Mouse (Mus musculus) heart, embryonic 10.5 days (tissue): ENCODE results near the gene Cmc2. TPM values are rescaled to one million over a fixed set of nuclear protein-coding genes. Genes with fewer than 3 reads are reported as not detected.
A peak's percentile ranks its signal among the peaks of the same experiment; 100 is the strongest.

Experiments
- DNase-seq: peaks from one replicate; pipeline ENCODE4 v3.0.0-alpha.2; 2017; ENCODE audit warnings: low spot score
- H3K27ac ChIP-seq: fragments of 300-500 bp; sonication (generic); 2 replicates; pipeline ENCODE4 v1.5.1; 2016; ENCODE audit warnings: mild to moderate bottlenecking
- H3K27me3 ChIP-seq: fragments of 300-500 bp; sonication (generic); 2 replicates; pipeline ENCODE4 v1.6.1; 2016; ENCODE audit warnings: mild to moderate bottlenecking; ENCODE audit not compliant: poor library complexity, insufficient read depth, severe bottlenecking
- H3K36me3 ChIP-seq: fragments of 300-500 bp; sonication (generic); 2 replicates; pipeline ENCODE4 v1.6.1; 2016; ENCODE audit warnings: mild to moderate bottlenecking, moderate library complexity
- H3K4me1 ChIP-seq: fragments of 300-500 bp; sonication (generic); 2 replicates; pipeline ENCODE4 v1.6.1; 2016; ENCODE audit warnings: mild to moderate bottlenecking
- H3K4me3 ChIP-seq: fragments of 300-500 bp; sonication (generic); 2 replicates; pipeline ENCODE4 v1.5.1; 2016; ENCODE audit warnings: mild to moderate bottlenecking, moderate library complexity
- H3K9me3 ChIP-seq: fragments of 300-500 bp; sonication (generic); 2 replicates; pipeline ENCODE4 v1.6.1; 2016; ENCODE audit warnings: mild to moderate bottlenecking, moderate library complexity
- WGBS: fragments of 180-500 bp; shearing (Covaris S2); methylation state at CpG from one replicate; pipeline ENCODE4 v1.1.7; 2016; 5-methylcytosine and 5-hydroxymethylcytosine counted together
- polyA plus RNA-seq: library from polyadenylated mRNA; unstranded; fragments of >200 nt; fragmentation: Nextera tagmentation; extraction: Ambion mirVana; gene quantifications from 2 replicates; pipeline ENCODE4 v1.2.1, GENCODE M21; 2016

The Cmc2 gene
- polyA plus RNA-seq = 82.0 and 104 TPM in 2 replicates

DNA sequence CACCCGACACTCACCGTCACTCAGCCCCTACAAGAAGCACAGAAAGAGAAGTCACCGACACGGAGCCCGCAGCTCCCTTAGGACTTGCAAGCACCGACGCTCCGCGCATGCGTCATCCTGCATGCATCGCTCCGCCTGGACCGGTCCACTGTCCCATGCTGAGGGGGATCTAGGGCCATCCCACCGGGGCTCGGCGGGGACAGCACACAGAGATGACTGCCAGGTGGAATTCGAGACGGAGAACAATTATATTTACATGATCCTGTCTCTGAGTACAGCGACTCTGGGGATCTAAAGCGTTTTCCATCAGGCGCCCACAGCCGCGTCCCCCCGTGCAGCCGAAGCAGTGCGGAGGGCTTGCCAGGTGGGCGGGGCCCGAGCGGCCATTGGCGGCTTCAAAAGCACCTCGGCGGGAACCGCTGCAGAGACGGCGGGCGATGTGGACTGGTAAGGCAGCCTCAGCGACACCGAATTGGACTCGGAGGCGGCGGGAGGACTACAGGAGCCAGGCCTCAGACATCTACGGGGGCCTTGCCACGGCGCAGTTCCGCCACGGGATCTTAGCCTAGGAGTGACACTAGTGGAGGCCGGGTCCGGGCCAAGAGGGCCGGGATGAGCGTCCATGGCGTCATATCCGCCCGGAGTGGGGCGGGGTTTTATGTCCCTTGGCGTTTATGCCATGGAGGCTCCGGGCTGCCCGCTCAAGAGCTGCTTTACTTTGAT, at the start of gene Cmc2, which contains the start of gene Cenpn:
Gene Cmc2 (minus strand): TSS at position 119 of the 723 bp plus-strand sequence.
Gene Cenpn (plus strand): TSS at position 394 of the 723 bp plus-strand sequence.
- under 1% methylated on average over 57 of the region's 57 CpGs for WGBS
- H3K27ac ChIP-seq = peak within 1 kb of the TSS; percentile 98
- H3K27me3 ChIP-seq = no peaks in the 10 kb centered on the region

DNA sequence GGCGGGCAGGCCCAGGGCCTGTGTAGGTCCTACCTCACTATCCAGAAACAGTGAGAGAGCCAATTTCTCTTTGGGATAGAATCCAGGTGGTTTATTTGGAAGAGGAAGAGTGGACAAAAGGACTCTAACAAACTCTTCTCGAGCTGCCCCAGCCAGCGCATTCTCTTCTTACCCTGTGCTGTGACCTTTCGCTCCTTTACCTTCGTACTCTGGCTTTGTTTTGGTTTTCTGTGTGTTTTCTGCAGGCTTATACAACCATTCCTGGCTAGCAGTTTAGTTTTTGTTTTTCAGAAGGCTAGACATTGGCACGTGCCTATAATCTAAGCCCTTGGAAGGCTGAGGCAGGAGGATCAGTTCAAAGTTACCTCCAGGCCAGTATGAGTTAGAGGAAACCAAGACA, 48.3 kb upstream of the Cmc2 start:
- 81% methylated on average over 6 of the region's 6 CpGs for WGBS
- H3K4me3 ChIP-seq = no peak overlapping the region
- H3K27ac ChIP-seq = no peak overlapping the region
- H3K36me3 ChIP-seq = no peaks in the 10 kb centered on the region
- no peak for DNase-seq
- peaks cover 5% of the 10 kb centered on the region; the same call in 1 of the 2 replicates for H3K4me1 ChIP-seq
- H3K27me3 ChIP-seq = no peaks in the 10 kb centered on the region
- H3K9me3 ChIP-seq = no peaks in the 10 kb centered on the region

More for the DNA sequence above, at the start of gene Cmc2, which contains the start of gene Cenpn:
- Histone ChIP-seq H3K9me3 (no peaks in the 10 kb centered on the region), H3K4me1 (peaks cover 18% of the 10 kb centered on the region; the same call in 1 of the 2 replicates), H3K36me3 (peaks cover 21% of the 10 kb centered on the region), H3K4me3 (peak within 1 kb of the TSS; percentile 73)
- DNase-seq = peak; percentile 97

DNA sequence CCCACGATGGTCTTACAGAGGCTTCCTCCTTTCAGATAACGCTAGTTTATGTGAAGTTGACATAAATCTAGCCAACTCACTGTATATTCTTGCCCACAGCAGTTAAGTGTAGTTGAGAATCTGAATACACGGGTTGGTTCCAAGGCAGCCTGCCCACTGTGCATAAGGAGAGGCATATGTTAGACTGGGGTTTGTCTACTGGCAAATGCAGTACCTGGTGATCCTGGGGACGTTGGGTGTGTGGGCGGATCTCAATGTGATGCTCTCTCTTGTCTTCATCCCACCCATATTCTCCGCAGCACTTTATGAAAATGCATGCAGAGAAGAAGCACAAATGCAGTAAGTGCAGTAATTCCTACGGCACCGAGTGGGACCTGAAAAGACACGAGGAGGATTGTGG, 33.2 kb upstream of the Cmc2 start:
- no peak for DNase-seq
- H3K27ac ChIP-seq = no peak overlapping the region
- peaks cover 65% of the 10 kb centered on the region for H3K36me3 ChIP-seq
- peaks cover 6% of the 10 kb centered on the region; the same call in 1 of the 2 replicates for H3K4me1 ChIP-seq
- no peak overlapping the region for H3K4me3 ChIP-seq
- H3K27me3 ChIP-seq = no peaks in the 10 kb centered on the region
- H3K9me3 ChIP-seq = no peaks in the 10 kb centered on the region
- 92% methylated on average over 9 of the region's 9 CpGs for WGBS

DNA sequence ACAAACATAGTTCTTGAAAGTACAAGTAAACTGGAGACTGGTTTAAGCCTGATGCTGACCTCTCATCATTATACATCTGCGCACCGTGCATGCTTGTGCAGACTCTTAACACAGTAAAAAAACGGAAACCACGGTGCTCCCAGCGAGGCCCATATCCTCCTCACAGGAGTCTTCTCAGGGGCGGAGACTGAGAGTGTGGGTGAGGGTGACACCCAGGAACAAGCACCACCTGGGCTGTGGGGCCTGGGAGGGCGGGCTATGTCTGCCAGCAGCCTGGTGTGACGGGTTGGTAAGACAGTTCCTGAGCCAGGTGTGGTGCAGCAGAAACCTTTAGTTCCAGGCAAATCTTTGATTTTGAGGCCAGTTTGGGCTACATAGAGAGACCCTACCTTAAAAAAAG, 31.2 kb upstream of the Cmc2 start:
- no peak overlapping the region for H3K4me3 ChIP-seq
- H3K9me3 ChIP-seq = no peaks in the 10 kb centered on the region
- no peak for DNase-seq
- WGBS = 86% methylated on average over 8 of the region's 8 CpGs
- H3K36me3 ChIP-seq = peaks cover 47% of the 10 kb centered on the region
- no peaks in the 10 kb centered on the region for H3K27me3 ChIP-seq
- H3K27ac ChIP-seq = no peak overlapping the region
- H3K4me1 ChIP-seq = peaks cover 14% of the 10 kb centered on the region

DNA sequence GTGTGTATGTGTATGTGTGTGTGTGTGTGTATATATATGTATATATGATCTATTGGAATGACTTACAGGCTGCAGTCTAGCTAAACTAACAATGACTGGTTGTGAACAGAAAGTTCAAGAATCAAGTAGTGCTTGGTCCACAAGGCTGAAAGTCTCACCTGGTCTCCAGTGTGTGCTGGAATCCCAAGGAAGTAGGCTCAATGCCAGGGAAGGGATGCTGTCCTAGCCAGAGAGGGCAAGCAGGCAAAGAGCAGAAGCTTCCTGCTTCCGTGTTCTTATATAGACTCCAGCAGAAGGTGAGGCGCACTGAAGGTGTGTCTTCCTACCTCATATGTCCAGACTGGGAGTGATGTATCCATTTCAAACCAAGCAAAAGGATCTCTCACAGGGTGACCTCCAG, 30.5 kb upstream of the Cmc2 start:
- Histone ChIP-seq H3K4me1 (peaks cover 19% of the 10 kb centered on the region), H3K4me3 (no peak overlapping the region), H3K27me3 (no peaks in the 10 kb centered on the region), H3K27ac (no peak overlapping the region), H3K9me3 (no peaks in the 10 kb centered on the region), H3K36me3 (peaks cover 40% of the 10 kb centered on the region)
- DNase-seq = no peak
- WGBS = 100% methylated on average over 2 of the region's 2 CpGs

DNA sequence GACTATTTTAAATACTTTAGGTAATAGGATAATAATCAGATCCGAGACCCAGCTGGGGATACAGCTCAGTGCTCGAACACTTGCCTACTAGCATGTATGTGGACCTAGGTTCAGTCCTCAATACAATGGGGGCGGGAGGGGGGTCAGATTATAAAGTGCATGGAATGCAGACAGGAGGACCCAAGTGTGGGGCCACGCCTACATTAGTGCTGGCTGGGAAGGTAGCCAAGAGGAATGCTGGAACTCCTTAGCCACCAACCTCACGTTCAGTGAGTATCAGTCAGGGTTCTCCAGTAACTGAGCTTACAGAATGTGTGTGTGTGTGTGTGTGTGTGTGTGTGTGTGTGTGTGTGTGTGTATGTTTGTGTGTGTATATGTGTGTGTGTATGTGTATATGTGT, 30.1 kb upstream of the Cmc2 start:
- Histone ChIP-seq H3K4me3 (no peak overlapping the region), H3K27ac (no peak overlapping the region), H3K9me3 (no peaks in the 10 kb centered on the region), H3K27me3 (no peaks in the 10 kb centered on the region), H3K4me1 (peaks cover 23% of the 10 kb centered on the region), H3K36me3 (peaks cover 36% of the 10 kb centered on the region)
- WGBS = 68% methylated on average over 5 of the region's 5 CpGs
- DNase-seq = no peak

DNA sequence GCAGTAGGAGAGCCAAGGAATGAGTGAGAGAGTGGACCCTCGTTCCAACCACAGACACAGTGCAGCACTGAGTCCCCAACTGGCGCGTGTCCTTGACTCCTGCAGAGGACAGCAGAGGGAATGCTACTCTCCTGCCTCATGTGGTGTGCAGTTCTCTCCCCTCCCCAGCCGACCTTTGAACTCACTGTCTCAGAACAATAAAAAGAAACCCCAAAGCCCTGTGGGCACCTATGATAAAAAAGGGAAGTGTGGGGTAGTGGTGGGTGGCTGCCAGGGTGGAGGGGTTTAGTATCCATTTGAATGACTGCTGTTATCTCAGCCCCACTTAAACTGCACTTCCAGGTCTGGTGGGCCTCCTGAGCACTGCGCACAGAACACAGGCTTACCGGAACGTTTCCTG, 26.3 kb upstream of the Cmc2 start:
- H3K9me3 ChIP-seq = no peaks in the 10 kb centered on the region
- peak overlapping the region; percentile 76 for H3K27ac ChIP-seq
- H3K27me3 ChIP-seq = no peaks in the 10 kb centered on the region
- no peaks in the 10 kb centered on the region for H3K36me3 ChIP-seq
- H3K4me3 ChIP-seq = peak overlapping the region; percentile 13; the same call in 1 of the 2 replicates
- no peak for DNase-seq
- H3K4me1 ChIP-seq = peaks cover 53% of the 10 kb centered on the region
- WGBS = 51% methylated on average over 7 of the region's 7 CpGs

DNA sequence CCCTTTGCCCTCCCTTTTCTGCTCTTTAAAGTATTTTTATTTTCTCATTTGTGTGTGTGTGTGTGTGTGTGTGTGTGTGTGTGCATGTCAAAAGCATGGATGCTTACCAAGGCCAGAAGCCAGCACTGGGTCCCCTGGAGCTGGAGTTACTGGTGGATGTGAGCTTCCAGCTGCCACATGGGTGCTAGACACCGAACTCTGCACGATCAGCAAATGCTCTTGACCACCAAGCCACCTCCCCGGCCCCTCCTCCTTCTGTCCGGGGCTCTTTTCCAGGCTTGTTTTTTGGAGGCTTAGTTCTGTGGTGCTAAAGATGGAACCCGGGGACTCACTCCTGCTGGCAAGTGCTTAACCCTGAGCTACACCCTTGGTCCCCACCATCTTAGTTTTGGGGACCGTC, 25.6 kb upstream of the Cmc2 start:
- H3K4me1 ChIP-seq = peaks cover 53% of the 10 kb centered on the region
- H3K27me3 ChIP-seq = no peaks in the 10 kb centered on the region
- peak overlapping the region; percentile 80 for H3K27ac ChIP-seq
- H3K9me3 ChIP-seq = no peaks in the 10 kb centered on the region
- DNase-seq = no peak
- H3K36me3 ChIP-seq = no peaks in the 10 kb centered on the region
- WGBS = 57% methylated on average over 6 of the region's 6 CpGs
- H3K4me3 ChIP-seq = peak overlapping the region; percentile 31; the same call in 1 of the 2 replicates

DNA sequence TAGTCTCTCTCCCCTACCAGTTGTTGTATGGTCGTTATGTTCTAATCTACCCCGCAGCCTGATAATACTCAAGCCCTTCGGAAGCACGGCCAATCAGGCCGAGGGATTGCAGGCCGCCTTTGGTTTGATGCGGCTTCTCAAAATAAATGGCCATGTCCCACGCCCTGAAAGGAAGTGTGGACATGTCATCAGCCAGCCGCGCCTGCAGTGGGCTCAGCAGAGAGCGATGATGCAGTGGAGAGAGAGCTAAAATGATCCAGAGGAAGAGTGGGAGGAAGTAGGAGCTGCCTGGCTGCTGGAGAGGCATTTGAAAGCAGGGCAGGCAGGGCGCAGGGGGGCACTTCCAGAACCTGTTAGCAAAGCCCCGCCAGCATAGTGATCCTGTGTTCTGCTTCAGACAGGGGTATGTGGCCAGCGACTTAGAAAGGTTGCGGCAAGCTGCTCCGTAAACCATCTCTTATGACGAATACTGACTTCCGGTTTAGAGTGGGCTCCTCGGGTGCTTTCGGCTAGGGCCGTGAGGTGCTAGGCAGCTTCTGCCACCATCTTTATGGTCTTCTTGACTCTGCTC, 25.1 kb upstream of the Cmc2 start:
- Histone ChIP-seq H3K27me3 (no peaks in the 10 kb centered on the region), H3K4me1 (peaks cover 51% of the 10 kb centered on the region), H3K9me3 (no peaks in the 10 kb centered on the region), H3K4me3 (peak overlapping the region; percentile 31), H3K36me3 (no peaks in the 10 kb centered on the region), H3K27ac (peak overlapping the region; percentile 80)
- peak; percentile 84 for DNase-seq
- WGBS = 34% methylated on average over 21 of the region's 21 CpGs

DNA sequence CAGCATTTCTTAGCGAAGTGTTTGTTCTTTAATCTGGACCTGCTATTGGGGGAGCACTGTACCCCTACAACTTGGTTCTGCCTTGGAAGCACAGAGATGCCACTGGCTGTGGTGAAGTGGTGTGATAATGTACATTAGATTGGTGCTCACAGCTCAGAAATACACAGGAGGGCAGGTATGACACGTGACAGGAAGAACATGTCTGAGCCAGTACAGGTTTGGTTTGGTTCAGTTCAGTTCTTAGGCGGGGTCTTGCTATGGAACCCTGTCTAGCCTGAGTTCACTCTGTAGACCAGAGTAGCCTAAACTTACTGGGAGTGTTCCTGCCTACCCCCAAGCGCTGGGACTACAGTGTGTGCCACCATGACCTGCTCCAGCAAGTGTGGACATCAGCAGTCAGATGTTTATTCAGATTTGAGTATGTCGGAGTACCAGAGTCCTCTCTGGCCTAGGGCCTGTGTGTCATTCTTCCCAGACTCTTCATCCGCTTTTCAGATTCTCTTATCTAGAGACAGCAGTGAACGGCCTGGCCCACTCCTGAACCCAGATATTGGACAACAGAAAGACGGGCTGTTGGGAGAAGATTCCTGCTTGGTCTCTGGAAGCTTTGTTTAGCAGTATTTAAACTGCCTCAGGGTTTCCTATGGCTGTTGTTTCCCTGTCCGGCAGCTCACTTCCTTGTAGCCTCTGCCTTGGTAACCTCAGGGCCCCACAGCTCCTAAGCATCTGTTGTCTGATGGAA, 24.1 kb upstream of the Cmc2 start:
- H3K4me1 ChIP-seq = peaks cover 47% of the 10 kb centered on the region
- H3K9me3 ChIP-seq = no peaks in the 10 kb centered on the region
- no peaks in the 10 kb centered on the region for H3K27me3 ChIP-seq
- H3K36me3 ChIP-seq = peaks cover 8% of the 10 kb centered on the region
- WGBS = 55% methylated on average over 9 of the region's 9 CpGs
- no peak for DNase-seq
- peak overlapping the region; percentile 80; the same call in 1 of the 2 replicates for H3K27ac ChIP-seq
- no peak overlapping the region for H3K4me3 ChIP-seq

DNA sequence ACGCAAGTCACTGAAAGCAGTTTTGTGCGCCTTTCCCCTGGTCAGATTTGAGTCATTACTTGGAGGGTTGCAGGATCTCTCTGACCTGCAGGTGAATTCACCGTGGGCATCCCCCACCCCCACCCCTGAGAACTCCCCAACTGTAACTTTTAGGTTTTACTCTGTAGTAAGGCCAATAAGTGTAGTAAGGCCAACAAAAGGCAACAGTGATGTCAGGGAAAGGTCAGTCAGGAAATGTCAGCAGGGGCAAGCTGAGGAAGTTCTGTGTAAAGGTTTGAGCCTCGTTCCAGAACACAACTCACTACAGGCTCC, 23.1 kb upstream of the Cmc2 start:
- H3K36me3 ChIP-seq = peaks cover 13% of the 10 kb centered on the region
- H3K9me3 ChIP-seq = no peaks in the 10 kb centered on the region
- 13% methylated on average over 4 of the region's 4 CpGs for WGBS
- peaks cover 47% of the 10 kb centered on the region for H3K4me1 ChIP-seq
- no peaks in the 10 kb centered on the region for H3K27me3 ChIP-seq
- peak overlapping the region; percentile 88 for H3K27ac ChIP-seq
- H3K4me3 ChIP-seq = peak overlapping the region; percentile 98
- DNase-seq = no peak

DNA sequence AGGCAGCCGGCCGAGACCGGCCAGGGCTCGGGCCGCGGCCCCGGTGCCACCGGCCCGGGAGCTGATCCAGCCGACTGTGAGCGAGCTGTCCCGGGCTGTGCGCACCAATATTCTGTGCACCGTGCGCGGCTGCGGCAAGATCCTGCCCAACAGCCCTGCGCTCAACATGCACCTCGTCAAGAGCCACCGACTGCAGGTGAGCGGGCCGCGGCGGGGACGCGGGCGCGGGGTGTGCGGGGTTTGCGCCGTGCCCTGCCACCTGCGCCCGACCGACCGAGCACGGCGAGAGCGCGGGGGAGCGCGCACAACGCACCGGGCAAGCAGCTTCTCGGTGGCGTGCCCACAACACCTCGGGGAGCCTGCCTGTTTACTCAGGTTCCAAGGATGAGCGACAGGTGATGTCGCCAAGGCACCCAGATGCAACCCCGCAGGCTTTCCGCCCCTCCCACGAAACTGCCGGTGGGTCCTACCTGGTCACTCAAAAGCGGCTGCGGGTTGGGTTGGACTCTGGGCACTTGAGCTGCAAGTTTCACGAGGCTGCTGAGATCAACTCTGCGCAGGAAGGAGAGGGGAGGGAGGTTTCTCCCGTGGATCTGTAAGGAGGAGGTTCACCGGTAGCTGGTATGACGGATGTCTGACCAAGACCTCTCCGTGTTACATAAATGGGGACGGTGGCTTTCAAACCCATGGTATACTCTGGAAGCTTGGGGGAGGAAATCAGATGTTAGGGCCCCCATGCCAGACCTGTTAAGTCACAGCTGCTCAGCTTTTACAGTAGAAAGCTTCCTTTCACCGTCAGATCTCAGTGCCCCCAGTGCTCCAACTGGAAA, 22.5 kb upstream of the Cmc2 start:
- H3K9me3 ChIP-seq = no peaks in the 10 kb centered on the region
- WGBS = under 1% methylated on average over 62 of the region's 62 CpGs
- peaks cover 47% of the 10 kb centered on the region for H3K4me1 ChIP-seq
- peak overlapping the region; percentile 88 for H3K27ac ChIP-seq
- H3K27me3 ChIP-seq = no peaks in the 10 kb centered on the region
- no peak for DNase-seq
- H3K4me3 ChIP-seq = peak overlapping the region; percentile 98
- H3K36me3 ChIP-seq = peaks cover 16% of the 10 kb centered on the region
